Mouse (Mus musculus): ENCODE measurements around the gene Pitpnm3. TPM values are rescaled to one million over a fixed set of nuclear protein-coding genes. Genes with fewer than 3 reads are reported as not detected.

Pitpnm3 gene
- polyA plus RNA-seq, 1 experiment from 2014 or later, result 0.05 TPM

DNA sequence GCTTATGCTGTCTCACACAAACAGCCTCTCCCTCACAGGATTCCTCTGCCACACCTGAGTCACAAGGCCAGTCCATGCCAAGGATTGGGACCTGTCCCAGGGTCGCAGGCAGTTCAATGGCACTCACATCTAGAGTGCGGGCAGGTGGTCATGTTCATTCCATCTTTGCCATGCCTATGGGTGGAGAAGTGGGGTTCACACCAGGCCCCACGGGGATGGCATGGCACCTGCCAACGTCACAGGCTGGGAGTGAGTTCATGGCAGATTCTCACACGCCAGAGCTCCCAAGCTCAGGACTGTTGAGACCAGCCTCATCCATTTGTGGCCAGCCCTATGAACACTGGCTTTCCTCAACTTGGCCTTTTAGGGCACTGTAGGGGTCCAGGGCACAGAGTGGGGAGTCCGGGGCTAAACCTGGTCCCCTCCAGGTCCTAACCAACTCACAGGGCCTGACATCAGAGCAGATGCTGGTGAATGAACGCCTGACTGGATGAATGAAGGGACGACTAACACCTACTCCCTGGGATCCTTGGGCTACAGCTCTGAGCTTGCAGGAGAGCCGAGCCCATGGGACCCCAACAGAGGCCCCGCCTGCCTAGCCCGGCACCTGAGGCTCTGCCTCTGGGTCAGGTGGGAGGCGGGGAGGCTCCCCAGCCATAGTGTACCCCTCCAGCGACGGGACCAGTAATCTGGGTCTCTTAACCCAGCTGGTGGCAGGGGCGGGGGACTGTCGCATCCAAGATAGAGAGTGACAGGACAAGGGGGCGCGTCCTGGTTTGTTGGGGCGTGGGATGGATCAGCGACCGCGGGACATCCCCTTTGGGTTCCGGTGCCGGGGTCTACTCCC lies 819 bp downstream of the Pitpnm3 start:
- Histone ChIP-seq H3K27ac (no peak overlapping the region), H3K9me3 (replicated peaks) (no peaks in the 10 kb centered on the region), H3K4me3 (replicated peaks) (peak overlapping the region; percentile 62), H3K36me3 (no peaks in the 10 kb centered on the region), H3K4me1 (peaks cover 42% of the 10 kb centered on the region), H3K9ac (peak overlapping the region; percentile 56), H3K4me2 (peak overlapping the region; percentile 99), H3K27me3 (peaks cover 52% of the 10 kb centered on the region)
- WGBS, result 16% methylated on average over 24 of the region's 24 CpGs
- ATAC-seq (replicated peaks; ENCODE audit: low FRiP score), result no peak

DNA sequence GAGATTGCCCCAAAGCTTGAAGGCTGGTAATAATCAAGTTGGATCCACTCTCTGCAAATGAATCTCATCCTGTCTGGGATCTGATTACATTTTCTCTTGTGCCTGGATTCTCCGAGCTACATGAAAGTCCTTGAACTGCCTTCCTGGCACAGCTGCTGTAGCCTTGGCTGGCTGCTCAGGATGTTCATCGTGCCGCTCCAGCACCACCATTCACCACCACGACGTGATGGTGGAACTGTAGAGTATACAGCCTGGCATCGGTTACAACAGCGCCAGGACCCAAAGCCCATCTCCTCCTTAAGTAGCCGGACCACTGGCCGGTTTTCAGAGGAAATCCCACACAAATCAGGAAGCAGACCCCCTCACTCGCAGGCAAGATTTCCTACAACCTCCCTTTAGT lies 2.5 kb downstream of the Pitpnm3 start:
- peaks cover 42% of the 10 kb centered on the region for H3K4me1 ChIP-seq
- WGBS, result 66% methylated on average over 10 of the region's 10 CpGs
- H3K4me2 ChIP-seq, result no peak overlapping the region

DNA sequence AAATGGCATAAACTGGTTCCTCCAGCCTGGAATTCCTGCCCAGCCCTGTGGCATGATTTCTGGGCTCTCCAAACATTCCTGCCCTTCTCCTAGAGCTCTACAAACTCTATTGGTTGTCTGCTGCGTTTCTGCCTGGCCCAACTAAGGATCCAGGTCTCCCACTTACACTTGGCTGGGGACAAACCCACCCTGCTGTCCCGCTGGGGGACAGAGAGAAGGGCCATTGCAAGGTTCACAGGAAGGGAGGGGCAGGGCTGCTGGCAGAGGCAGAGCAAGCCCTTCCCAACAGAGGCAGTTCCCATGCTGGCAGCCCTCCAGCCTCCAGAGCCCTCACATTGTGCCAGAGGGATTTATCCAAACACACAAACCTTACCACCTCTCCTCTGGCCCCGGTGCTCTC lies 3.3 kb downstream of the Pitpnm3 start:
- Histone ChIP-seq H3K4me1 (peaks cover 42% of the 10 kb centered on the region), H3K9ac (no peak overlapping the region), H3K4me3 (replicated peaks) (no peak overlapping the region), H3K36me3 (no peaks in the 10 kb centered on the region), H3K27ac (peak overlapping the region; percentile 23; the same call in 1 of the 2 replicates), H3K27me3 (peaks cover 51% of the 10 kb centered on the region), H3K4me2 (no peak overlapping the region), H3K9me3 (replicated peaks) (no peaks in the 10 kb centered on the region)
- ATAC-seq (replicated peaks; ENCODE audit: low FRiP score), result no peak
- 17% methylated on average over 3 of the region's 3 CpGs for WGBS

More for the DNA sequence above, 2.5 kb downstream of the Pitpnm3 start:
- Histone ChIP-seq H3K27ac (no peak overlapping the region), H3K36me3 (no peaks in the 10 kb centered on the region), H3K27me3 (peaks cover 52% of the 10 kb centered on the region), H3K9me3 (replicated peaks) (no peaks in the 10 kb centered on the region), H3K4me3 (replicated peaks) (no peak overlapping the region), H3K9ac (no peak overlapping the region)
- no peak for ATAC-seq (replicated peaks; ENCODE audit: low FRiP score)

DNA sequence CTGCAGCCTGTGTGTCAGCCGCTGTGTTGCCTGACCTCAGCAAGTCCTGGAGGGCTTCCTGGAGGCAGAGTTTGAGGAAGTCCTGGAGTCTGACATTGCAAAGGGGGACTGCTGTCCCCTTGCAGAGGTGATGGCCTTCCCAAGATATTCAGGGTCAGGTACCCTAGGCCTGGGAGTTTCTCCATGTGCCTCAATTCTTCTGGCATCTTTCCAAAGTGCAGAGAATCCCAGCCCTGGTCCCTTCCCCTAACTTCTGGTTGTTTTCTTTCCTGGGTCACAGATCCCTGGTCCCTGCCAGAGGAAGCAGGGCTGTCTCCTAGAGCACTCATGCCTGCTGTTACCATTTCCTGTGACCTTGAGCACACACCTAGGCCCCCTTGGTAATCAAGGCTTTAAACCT lies 3.9 kb downstream of the Pitpnm3 start:
- H3K27me3 ChIP-seq, result peaks cover 46% of the 10 kb centered on the region
- no peaks in the 10 kb centered on the region for H3K9me3 ChIP-seq (replicated peaks)
- H3K4me1 ChIP-seq, result peaks cover 42% of the 10 kb centered on the region
- no peak overlapping the region for H3K4me2 ChIP-seq
- no peak overlapping the region for H3K4me3 ChIP-seq (replicated peaks)
- no peaks in the 10 kb centered on the region for H3K36me3 ChIP-seq
- no peak overlapping the region for H3K9ac ChIP-seq
- no peak overlapping the region for H3K27ac ChIP-seq
- ATAC-seq (replicated peaks; ENCODE audit: low FRiP score), result no peak
- 95% methylated on average over 1 of the region's 1 CpGs for WGBS

DNA sequence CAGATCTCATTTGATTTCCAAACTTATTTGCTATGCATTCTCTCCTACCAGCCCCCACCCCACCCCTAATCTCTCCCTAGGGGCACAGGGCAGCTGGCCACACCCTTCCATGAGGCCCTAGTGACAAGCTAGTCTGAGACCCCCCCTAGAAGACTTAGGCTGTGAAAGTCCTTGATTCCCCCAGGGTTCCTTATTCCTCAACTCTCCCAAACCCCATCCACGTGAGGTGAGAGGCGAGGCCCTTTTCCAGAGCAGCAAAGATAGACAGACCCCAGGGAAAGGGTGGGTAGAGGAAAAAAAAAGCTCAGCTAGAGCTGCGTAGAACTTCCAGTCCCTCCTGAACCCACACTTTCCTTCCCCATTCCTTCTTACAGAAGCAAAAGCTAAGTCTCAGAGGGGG lies 4.7 kb downstream of the Pitpnm3 start:
- peaks cover 38% of the 10 kb centered on the region for H3K27me3 ChIP-seq
- no peak overlapping the region for H3K27ac ChIP-seq
- WGBS, result 81% methylated on average over 3 of the region's 3 CpGs
- H3K36me3 ChIP-seq, result no peaks in the 10 kb centered on the region
- no peak overlapping the region for H3K4me3 ChIP-seq (replicated peaks)
- no peak overlapping the region for H3K4me2 ChIP-seq
- H3K4me1 ChIP-seq, result peaks cover 36% of the 10 kb centered on the region
- H3K9me3 ChIP-seq (replicated peaks), result no peaks in the 10 kb centered on the region
- no peak overlapping the region for H3K9ac ChIP-seq
- no peak for ATAC-seq (replicated peaks; ENCODE audit: low FRiP score)

DNA sequence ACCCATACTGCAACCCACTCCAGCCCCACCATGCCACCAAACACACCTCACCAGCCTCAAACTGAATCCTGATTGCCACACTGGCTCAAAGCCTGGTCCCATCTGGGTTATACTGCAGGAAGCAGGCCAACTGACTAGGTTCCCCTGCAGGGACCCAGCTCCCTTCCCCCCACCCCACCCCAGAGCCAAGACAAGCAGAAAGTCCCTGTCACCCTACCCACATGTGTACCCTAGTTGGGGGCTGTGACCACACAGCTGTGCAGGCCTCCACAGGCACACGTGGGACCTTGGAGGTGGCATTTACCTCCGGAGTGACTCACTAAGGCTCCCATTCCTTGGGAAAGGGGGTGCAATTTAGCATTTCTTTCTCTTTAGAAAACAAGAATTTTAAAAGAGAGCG lies 5.1 kb downstream of the Pitpnm3 start:
- H3K27ac ChIP-seq, result no peak overlapping the region
- H3K27me3 ChIP-seq, result peaks cover 33% of the 10 kb centered on the region
- WGBS, result 67% methylated on average over 3 of the region's 3 CpGs
- no peaks in the 10 kb centered on the region for H3K9me3 ChIP-seq (replicated peaks)
- no peak overlapping the region for H3K4me3 ChIP-seq (replicated peaks)
- H3K9ac ChIP-seq, result no peak overlapping the region
- H3K36me3 ChIP-seq, result no peaks in the 10 kb centered on the region
- 0 out of 2 replicates have a peak overlapping the region, but pooled peaks have one; percentile 2 for H3K4me2 ChIP-seq
- no peak for ATAC-seq (replicated peaks; ENCODE audit: low FRiP score)
- H3K4me1 ChIP-seq, result peaks cover 32% of the 10 kb centered on the region

DNA sequence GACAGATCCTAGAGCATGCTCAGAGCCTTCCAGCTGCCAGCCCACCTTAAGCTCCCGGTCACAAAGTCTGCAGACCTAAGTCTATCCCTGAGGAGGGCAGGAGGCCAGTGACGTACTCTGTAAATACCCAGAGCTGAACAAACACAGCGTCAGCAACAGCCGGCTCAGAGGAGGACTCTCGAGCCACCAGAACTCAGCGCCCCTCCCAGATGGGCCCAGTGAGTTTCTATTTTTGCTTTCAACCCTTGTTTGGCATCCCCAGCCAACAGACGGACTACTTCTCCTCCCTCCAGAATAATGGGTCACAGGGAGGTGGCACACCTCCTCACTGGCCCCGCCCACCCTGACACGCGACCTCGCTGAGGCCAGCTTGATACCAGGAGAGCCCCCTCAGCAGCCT lies 5.6 kb downstream of the Pitpnm3 start:
- Histone ChIP-seq H3K27me3 (peaks cover 29% of the 10 kb centered on the region), H3K4me3 (replicated peaks) (no peak overlapping the region), H3K36me3 (no peaks in the 10 kb centered on the region), H3K27ac (no peak overlapping the region), H3K9me3 (replicated peaks) (no peaks in the 10 kb centered on the region), H3K4me2 (0 out of 2 replicates have a peak overlapping the region, but pooled peaks have one; percentile 2), H3K9ac (no peak overlapping the region), H3K4me1 (peaks cover 28% of the 10 kb centered on the region)
- 13% methylated on average over 11 of the region's 11 CpGs for WGBS
- ATAC-seq (replicated peaks; ENCODE audit: low FRiP score), result no peak

DNA sequence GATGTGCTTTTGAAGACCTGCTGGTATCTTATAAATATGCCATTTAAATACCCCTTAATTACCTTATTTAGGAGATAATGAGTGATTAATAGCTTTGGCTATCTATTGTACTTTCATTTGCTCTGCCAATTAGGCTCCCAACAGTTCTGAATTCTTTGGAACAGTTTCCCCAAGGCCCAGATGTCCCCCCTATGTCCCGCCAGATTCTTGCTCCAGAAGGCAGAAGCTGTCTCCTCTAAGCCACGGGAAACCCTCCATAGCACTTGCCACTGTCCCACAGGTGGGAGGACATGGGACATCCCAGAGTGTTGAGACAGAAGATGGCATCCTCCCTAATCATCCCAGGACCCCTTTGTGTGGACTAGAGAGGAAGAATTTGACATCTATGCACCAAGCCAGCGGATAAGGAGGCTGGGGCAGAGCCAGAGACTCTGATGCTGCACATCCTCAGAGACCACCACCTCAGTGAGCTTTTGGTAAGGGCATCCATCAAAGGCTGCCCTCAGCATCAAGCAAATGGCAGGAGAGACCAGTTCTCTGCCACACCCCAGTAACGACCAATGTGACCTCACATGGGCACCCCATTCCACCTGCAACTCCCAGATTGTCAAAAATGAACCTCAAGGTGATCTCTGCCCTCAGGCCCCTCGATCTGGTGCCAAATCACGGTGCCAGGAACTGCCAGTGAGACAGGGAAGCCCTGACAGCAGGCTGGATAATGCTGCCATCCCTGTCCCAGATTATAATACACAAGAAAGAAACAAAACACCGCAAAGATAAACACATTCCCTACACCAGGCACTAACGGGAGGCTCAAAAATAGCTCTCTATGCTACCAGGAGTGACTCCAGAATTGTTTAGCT lies 6.3 kb downstream of the Pitpnm3 start:
- no peak overlapping the region for H3K9ac ChIP-seq
- H3K27ac ChIP-seq, result no peak overlapping the region
- peaks cover 26% of the 10 kb centered on the region for H3K4me1 ChIP-seq
- no peak overlapping the region for H3K4me2 ChIP-seq
- no peak overlapping the region for H3K4me3 ChIP-seq (replicated peaks)
- WGBS, result 74% methylated on average over 8 of the region's 8 CpGs
- H3K9me3 ChIP-seq (replicated peaks), result no peaks in the 10 kb centered on the region
- H3K27me3 ChIP-seq, result peaks cover 21% of the 10 kb centered on the region
- ATAC-seq (replicated peaks; ENCODE audit: low FRiP score), result no peak
- no peaks in the 10 kb centered on the region for H3K36me3 ChIP-seq

DNA sequence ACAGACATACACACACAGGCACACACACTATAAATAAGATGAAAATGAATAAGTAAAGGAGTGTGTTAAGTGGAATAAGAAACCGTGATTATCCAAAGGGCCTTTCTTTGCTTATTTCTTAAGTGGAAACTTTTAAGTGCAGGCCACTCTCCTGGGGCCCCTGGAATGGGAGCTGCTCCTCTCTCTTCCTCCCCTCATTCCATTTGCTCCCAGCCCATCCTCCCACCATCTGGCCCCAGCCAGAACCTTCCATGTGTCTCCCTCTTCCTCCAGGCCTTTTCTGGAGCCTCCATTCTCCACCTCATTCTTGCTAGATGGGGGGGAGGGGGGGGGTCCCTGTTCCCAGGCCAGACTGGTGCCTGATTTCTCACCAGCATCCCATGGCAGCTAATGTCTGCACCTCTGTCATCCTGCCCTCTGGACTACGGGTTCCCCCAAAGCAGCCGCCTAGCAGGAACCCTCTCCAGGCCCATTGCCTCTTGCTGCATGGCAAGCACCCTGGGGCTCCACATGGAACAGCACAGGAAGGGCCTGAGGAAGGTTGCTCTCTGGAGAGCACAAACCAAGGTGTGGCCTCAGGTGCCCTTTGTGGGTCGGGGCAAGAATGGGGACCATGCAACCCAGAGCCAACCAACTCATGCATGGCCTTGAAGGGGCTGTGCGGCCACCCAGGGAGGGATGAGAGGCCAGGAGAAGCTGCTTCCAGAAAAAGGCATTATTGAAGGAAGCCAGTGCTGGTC lies 8.0 kb downstream of the Pitpnm3 start:
- no peak overlapping the region for H3K4me3 ChIP-seq (replicated peaks)
- no peak overlapping the region for H3K4me2 ChIP-seq
- peaks cover 24% of the 10 kb centered on the region for H3K4me1 ChIP-seq
- WGBS, result 73% methylated on average over 5 of the region's 5 CpGs
- H3K27me3 ChIP-seq, result peaks cover 5% of the 10 kb centered on the region; the same call in 1 of the 2 replicates
- H3K36me3 ChIP-seq, result no peaks in the 10 kb centered on the region
- H3K27ac ChIP-seq, result no peak overlapping the region
- H3K9ac ChIP-seq, result no peak overlapping the region
- no peak for ATAC-seq (replicated peaks; ENCODE audit: low FRiP score)
- no peaks in the 10 kb centered on the region for H3K9me3 ChIP-seq (replicated peaks)

DNA sequence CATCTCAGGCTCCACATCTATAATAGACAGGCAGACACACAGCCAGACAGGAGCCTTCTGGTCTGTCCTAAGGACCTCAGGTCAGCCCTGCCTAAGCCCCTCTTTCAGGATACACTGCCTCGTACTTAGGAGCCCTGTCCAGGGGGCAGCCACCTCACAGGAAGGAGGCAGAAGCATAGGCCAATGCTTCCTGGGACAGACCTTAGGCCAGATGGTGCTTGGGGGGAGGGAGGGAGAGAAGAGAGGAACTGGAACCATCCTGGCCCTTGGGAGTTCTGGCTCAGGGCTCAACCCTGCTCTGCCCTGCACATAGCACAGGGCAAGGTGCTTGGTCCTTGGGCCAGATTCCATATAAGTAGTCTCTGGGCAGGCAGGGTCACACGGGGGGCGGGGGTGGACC lies 9.8 kb downstream of the Pitpnm3 start:
- no peaks in the 10 kb centered on the region for H3K27me3 ChIP-seq

DNA sequence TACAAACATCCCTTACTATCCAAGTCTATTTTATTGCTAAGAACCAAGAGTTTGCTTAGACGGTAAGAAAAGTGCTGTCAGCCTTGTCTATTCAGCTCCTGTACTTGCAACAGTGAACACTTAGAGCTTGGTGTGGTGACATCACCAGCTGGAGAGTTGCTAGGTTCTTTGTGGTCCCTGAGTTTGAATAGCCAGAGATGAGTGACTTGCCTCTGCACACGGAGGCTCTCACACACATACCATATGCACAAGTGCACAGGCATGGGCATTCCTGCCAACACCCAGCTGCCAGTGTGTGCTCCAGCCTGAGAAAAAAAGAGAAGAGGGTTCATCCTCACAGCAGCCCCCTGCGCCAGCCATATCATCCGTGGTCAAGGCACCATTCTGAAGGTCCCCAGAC lies 12.0 kb downstream of the Pitpnm3 start:
- Histone ChIP-seq H3K4me1 (no peaks in the 10 kb centered on the region), H3K9me3 (replicated peaks) (no peaks in the 10 kb centered on the region), H3K27ac (no peak overlapping the region), H3K36me3 (no peaks in the 10 kb centered on the region), H3K9ac (no peak overlapping the region), H3K27me3 (no peaks in the 10 kb centered on the region), H3K4me2 (no peak overlapping the region), H3K4me3 (replicated peaks) (no peak overlapping the region)
- WGBS, result 85% methylated on average over 4 of the region's 4 CpGs
- ATAC-seq (replicated peaks; ENCODE audit: low FRiP score), result no peak

More for the DNA sequence above, 9.8 kb downstream of the Pitpnm3 start:
- 70% methylated on average over 3 of the region's 3 CpGs for WGBS
- Histone ChIP-seq H3K36me3 (no peaks in the 10 kb centered on the region), H3K9me3 (replicated peaks) (no peaks in the 10 kb centered on the region), H3K9ac (no peak overlapping the region), H3K4me2 (no peak overlapping the region), H3K4me1 (peaks cover 10% of the 10 kb centered on the region; the same call in 1 of the 2 replicates), H3K4me3 (replicated peaks) (no peak overlapping the region), H3K27ac (no peak overlapping the region)
- ATAC-seq (replicated peaks; ENCODE audit: low FRiP score), result no peak
